ENCODE assay signal across 24 mouse cellular contexts in the genomic region with DNA sequence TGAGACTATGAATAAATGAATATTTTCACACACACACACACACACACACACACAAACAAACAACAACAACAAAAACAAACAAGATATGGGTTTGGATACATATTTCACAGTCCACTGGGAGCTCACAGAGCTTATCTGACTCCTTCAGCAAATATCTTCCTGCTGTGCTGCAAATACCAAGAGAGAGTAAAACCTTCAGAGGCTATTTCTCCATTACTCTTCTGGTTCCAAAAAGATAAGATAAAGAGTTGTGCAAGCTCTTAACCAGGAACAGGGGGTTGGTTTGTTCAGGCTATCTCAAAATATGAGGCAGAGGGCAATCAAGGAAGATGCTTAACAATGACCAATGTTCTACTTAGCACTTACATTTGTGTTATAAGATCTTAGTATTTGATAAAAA.
"Had no signal": no experiment of that assay in that cellular context is flagged by ENCODE, and none has a peak within 500 bp of the region (broad histone marks: within the 10 kb centered on the region; RNA-seq: fewer than 3 reads in every experiment).

No protein-coding gene starts in this region.

- H3K4me3 ChIP-seq: heart, adult 2 months; heart, embryonic 13.5 days; heart, embryonic 15.5 days; hindbrain, embryonic 13.5 days; hindbrain, embryonic 15.5 days; kidney, embryonic 15.5 days; layer of hippocampus, adult 2 months; left cerebral cortex, adult 2 months; limb, embryonic 10.5 days; limb, embryonic 12.5 days had no signal

- H3K9me3 ChIP-seq: heart, embryonic 13.5 days; heart, embryonic 15.5 days; hindbrain, embryonic 13.5 days; hindbrain, embryonic 15.5 days; kidney, embryonic 15.5 days; limb, embryonic 10.5 days; limb, embryonic 12.5 days had no signal

- ATAC-seq: hindbrain, postnatal 0 days; intestine, embryonic 16.5 days had no signal

- DNase-seq: gastrocnemius, postnatal 14 days; gastrocnemius, postnatal 36 days; heart, adult 11 months; heart, adult 2 months; heart, postnatal 14 days; heart, postnatal 36 days; kidney, adult 11 months; kidney, adult 9 months; kidney, postnatal 14 days; kidney, postnatal 36 days had no signal

- H3K36me3 ChIP-seq: heart, embryonic 13.5 days; heart, embryonic 15.5 days; hindbrain, embryonic 13.5 days; hindbrain, embryonic 15.5 days; kidney, embryonic 15.5 days; limb, embryonic 10.5 days; limb, embryonic 12.5 days had no signal

- H3K4me2 ChIP-seq: heart, embryonic 11.5 days; heart, embryonic 13.5 days; heart, embryonic 15.5 days; hindbrain, embryonic 13.5 days; hindbrain, embryonic 15.5 days; kidney, embryonic 15.5 days; limb, embryonic 12.5 days had no signal

- H3K4me1 ChIP-seq: heart, embryonic 13.5 days; heart, embryonic 15.5 days; limb, embryonic 12.5 days had no signal

- H3K27me3 ChIP-seq: heart, embryonic 13.5 days; heart, embryonic 15.5 days; hindbrain, embryonic 13.5 days; kidney, embryonic 15.5 days; limb, embryonic 12.5 days had no signal

- H3K9ac ChIP-seq: heart, embryonic 13.5 days; heart, embryonic 15.5 days; hindbrain, embryonic 13.5 days; hindbrain, embryonic 15.5 days; kidney, embryonic 15.5 days; limb, embryonic 12.5 days; liver, embryonic 14.5 days had no signal

- H3K27ac ChIP-seq: heart, adult 2 months; heart, embryonic 13.5 days; heart, embryonic 15.5 days; hindbrain, embryonic 13.5 days; hindbrain, embryonic 15.5 days; hindbrain, postnatal 0 days; kidney, embryonic 15.5 days; kidney, postnatal 0 days; layer of hippocampus, adult 2 months; left cerebral cortex, adult 2 months; limb, embryonic 10.5 days; limb, embryonic 12.5 days; liver, embryonic 14.5 days had no signal
